8 mouse cellular contexts compared by ENCODE assay signal in genomic region chr10:83649037-83649436, GRCm38 (mm10). TPM values are rescaled to one million over a fixed set of nuclear protein-coding genes. Genes with fewer than 3 reads are reported as not detected.
DNase-seq lines count a peak whose midpoint lies in the region; ATAC-seq and TF ChIP-seq lines count a peak whose summit lies in the region.

No protein-coding gene starts in this region.

- intact Hi-C loops in gastrocnemius, adult 2 months (cut with DNase I) = loop anchor here (5.0 kb wide), 2 partner anchors 78 to 107 kb away; partner anchors contain the start of gene Washc4

- H3K27ac ChIP-seq in gastrocnemius, adult 2 months = peak overlapping the region; percentile 96
- H3K27ac ChIP-seq in forebrain, embryonic 16.5 days (ENCODE audit: low read length) = no peak overlapping the region
- H3K27ac ChIP-seq in liver, embryonic 15.5 days (replicated peaks) = no peak overlapping the region

- no peak for TF ChIP-seq CTCF in gastrocnemius, adult 2 months (IDR thresholded peaks at IDR 0.05)
- no peak for TF ChIP-seq CTCF in E14TG2a.4 (conservative IDR thresholded peaks at IDR 0.05; ENCODE audit: low read length)

- WGBS in forebrain, embryonic 16.5 days = 26% methylated on average over 6 of the region's 6 CpGs
- 29% methylated on average over 6 of the region's 6 CpGs for WGBS in liver, embryonic 15.5 days (ENCODE audit: insufficient replicate concordance)

- H3K9me3 ChIP-seq in E14TG2a.4 (ENCODE audit: low read length) = peaks cover 27% of the 10 kb centered on the region
- no peaks in the 10 kb centered on the region for H3K9me3 ChIP-seq in forebrain, embryonic 16.5 days (ENCODE audit: control insufficient read depth, low read length)
- H3K9me3 ChIP-seq in liver, embryonic 15.5 days (replicated peaks) = no peaks in the 10 kb centered on the region

- no peak for DNase-seq in gastrocnemius, adult 2 months
- DNase-seq in gastrocnemius, postnatal 25 days = no peak
- no peak for DNase-seq in adrenal gland, postnatal 10 days
- no peak for DNase-seq in right cerebral cortex, postnatal 36 days (ENCODE audit: low spot score in 2 of 2)
- no peak for DNase-seq in frontal cortex, postnatal 14 days (ENCODE audit: low spot score in 2 of 2)

- H3K4me1 ChIP-seq in E14TG2a.4 (replicated peaks; ENCODE audit: low read depth, low read length) = peaks cover 41% of the 10 kb centered on the region
- H3K4me1 ChIP-seq in forebrain, embryonic 16.5 days (replicated peaks; ENCODE audit: control insufficient read depth, insufficient read depth, low read length) = peaks cover 24% of the 10 kb centered on the region
- H3K4me1 ChIP-seq in liver, embryonic 15.5 days (replicated peaks) = peaks cover 29% of the 10 kb centered on the region

- ATAC-seq in forebrain, embryonic 16.5 days = 0 out of 2 replicates have a peak, but pooled peaks have one; percentile 2
- ATAC-seq in liver, embryonic 15.5 days (ENCODE audit: insufficient read depth) = no peak

- H3K9ac ChIP-seq in forebrain, embryonic 16.5 days (replicated peaks; ENCODE audit: low read depth, low read length) = peak overlapping the region; percentile 80
- 0 out of 2 replicates have a peak overlapping the region, but pooled peaks have one; percentile 37 for H3K9ac ChIP-seq in liver, embryonic 15.5 days

- peak overlapping the region; percentile 88 for H3K4me3 ChIP-seq in gastrocnemius, adult 2 months
- H3K4me3 ChIP-seq in E14TG2a.4 (replicated peaks; ENCODE audit: low read length) = peak overlapping the region; percentile 93
- H3K4me3 ChIP-seq in forebrain, embryonic 16.5 days (replicated peaks; ENCODE audit: low read length) = peak overlapping the region; percentile 74
- H3K4me3 ChIP-seq in liver, embryonic 15.5 days (replicated peaks) = peak overlapping the region; percentile 62

- no peaks in the 10 kb centered on the region for H3K27me3 ChIP-seq in E14TG2a.4 (ENCODE audit: insufficient read depth, low read length)
- no peaks in the 10 kb centered on the region for H3K27me3 ChIP-seq in forebrain, embryonic 16.5 days (replicated peaks; ENCODE audit: control insufficient read depth, insufficient read depth, low read length)
- peaks cover 52% of the 10 kb centered on the region for H3K27me3 ChIP-seq in liver, embryonic 15.5 days

- H3K4me2 ChIP-seq in forebrain, embryonic 16.5 days (ENCODE audit: low read length) = peak overlapping the region; percentile 66
- peak overlapping the region; percentile 62 for H3K4me2 ChIP-seq in liver, embryonic 15.5 days

- no peaks in the 10 kb centered on the region for H3K36me3 ChIP-seq in E14TG2a.4 (ENCODE audit: insufficient read depth, low read length)
- no peaks in the 10 kb centered on the region for H3K36me3 ChIP-seq in forebrain, embryonic 16.5 days (ENCODE audit: control insufficient read depth, insufficient read depth)
- H3K36me3 ChIP-seq in liver, embryonic 15.5 days (replicated peaks) = no peaks in the 10 kb centered on the region

RNA-seq across cellular contexts. Expression of gene Appl2, which starts 0.5 kb away (rescaled TPM):
- 10 to 100 TPM; 19.3 to 21.0 TPM for total RNA-seq in gastrocnemius, adult 2 months (2021)
- total RNA-seq in gastrocnemius, postnatal 25 days (2021) = 10 to 100 TPM; 15.4 to 16.0 TPM
- 34.9 and 38.5 TPM in 2 replicates for polyA plus RNA-seq in forebrain, embryonic 16.5 days (2015; fragmentation: Nextera tagmentation; extraction: Ambion mirVana)
- polyA plus RNA-seq in liver, embryonic 15.5 days (2015; fragmentation: Nextera tagmentation; extraction: Ambion mirVana) = 9.8 and 13.2 TPM in 2 replicates
- total RNA-seq in adrenal gland, postnatal 10 days (2021) = 10 to 100 TPM; 44.3 to 66.3 TPM
